Mouse (Mus musculus) midbrain, embryonic 14.5 days (tissue): Measurements from ENCODE around the gene Lnx1. TPM values are rescaled to one million over a fixed set of nuclear protein-coding genes. Genes with fewer than 3 reads are reported as not detected.

Experiments used
- ATAC-seq: fragments of 200-750 bp; cut with Nextera tagmentation; 2 replicates; pipeline ENCODE4 v1.8.0; 2017; ENCODE audit warnings: moderate number of reproducible peaks, moderate library complexity; ENCODE audit not compliant: low FRiP score, low TSS enrichment
- DNase-seq: peaks from one replicate; pipeline ENCODE4 v3.0.0-alpha.2; 2015
- H3K27ac ChIP-seq: fragments of 300-500 bp; sonication (generic); replicated peaks from 2 replicates; pipeline ENCODE4 v1.5.1; 2014; ENCODE audit warnings: mild to moderate bottlenecking, low read depth, low read length, moderate library complexity
- H3K27me3 ChIP-seq: fragments of 300-500 bp; sonication (generic); 2 replicates; pipeline ENCODE4 v1.6.1; 2014; ENCODE audit warnings: low read length, control low read depth, mixed read lengths; ENCODE audit not compliant: control insufficient read depth, insufficient read depth
- H3K36me3 ChIP-seq: fragments of 300-500 bp; sonication (generic); 2 replicates; pipeline ENCODE4 v1.6.1; 2014; ENCODE audit warnings: low read length, control low read depth; ENCODE audit not compliant: control insufficient read depth, insufficient read depth
- H3K4me1 ChIP-seq: fragments of 300-500 bp; sonication (generic); 2 replicates; pipeline ENCODE4 v1.6.1; 2014; ENCODE audit warnings: mild to moderate bottlenecking, antibody characterized with exemption, low read length, control low read depth; ENCODE audit not compliant: control insufficient read depth, insufficient read depth
- H3K4me2 ChIP-seq: fragments of 300-500 bp; sonication (generic); 2 replicates; pipeline ENCODE4 v1.6.1; 2014; ENCODE audit warnings: mild to moderate bottlenecking, low read length, moderate library complexity
- H3K4me3 ChIP-seq: fragments of 300-500 bp; sonication (generic); replicated peaks from 2 replicates; pipeline ENCODE4 v1.5.1; 2014; ENCODE audit warnings: low read depth, low read length
- H3K9ac ChIP-seq: fragments of 300-500 bp; sonication (generic); replicated peaks from 2 replicates; pipeline ENCODE4 v1.6.1; 2014; ENCODE audit warnings: mild to moderate bottlenecking, low read length, moderate library complexity
- H3K9me3 ChIP-seq: fragments of 300-500 bp; sonication (generic); 2 replicates; pipeline ENCODE4 v1.6.1; 2016; ENCODE audit warnings: low read length, control low read depth, mixed read lengths; ENCODE audit not compliant: control insufficient read depth
- WGBS: fragments of 180-500 bp; shearing (Covaris S2); extraction: QIAGEN DNeasy Blood & Tissue Kit; methylation state at CpG from one replicate; pipeline ENCODE4 v1.1.7; 2014; 5-methylcytosine and 5-hydroxymethylcytosine counted together
- polyA plus RNA-seq: library from polyadenylated mRNA; unstranded; fragments of >200 nt; fragmentation: Nextera tagmentation; extraction: Ambion mirVana; gene quantifications from 2 replicates; pipeline ENCODE4 v1.2.1, GENCODE M21; 2014

The Lnx1 gene
- polyA plus RNA-seq, 1 experiment from 2014 or later, result 10.9 TPM

- WGBS, result 86% methylated on average over 6 of the region's 6 CpGs
- Histone ChIP-seq H3K4me3 (no peak overlapping the region), H3K4me1 (no peaks in the 10 kb centered on the region), H3K27ac (no peak overlapping the region), H3K9ac (no peak overlapping the region), H3K4me2 (no peak overlapping the region), H3K36me3 (no peaks in the 10 kb centered on the region), H3K27me3 (no peaks in the 10 kb centered on the region), H3K9me3 (no peaks in the 10 kb centered on the region)
- ATAC-seq (no peak), DNase-seq (no peak)
These were observed 10.2 kb downstream of the Lnx1 start for GRCm38 (mm10) chr5:74692411-74693090.

GRCm38 (mm10) chr5:74688822-74689221 is 13.9 kb downstream of the Lnx1 start:
- 92% methylated on average over 2 of the region's 2 CpGs for WGBS
- Histone ChIP-seq H3K4me3 (no peak overlapping the region), H3K36me3 (no peaks in the 10 kb centered on the region), H3K4me2 (no peak overlapping the region), H3K27me3 (no peaks in the 10 kb centered on the region), H3K4me1 (no peaks in the 10 kb centered on the region), H3K9ac (no peak overlapping the region), H3K9me3 (no peaks in the 10 kb centered on the region), H3K27ac (no peak overlapping the region)
- ATAC-seq, result no peak
- no peak for DNase-seq

GRCm38 (mm10) chr5:74684944-74685343 is 17.8 kb downstream of the Lnx1 start:
- H3K27me3 ChIP-seq, result no peaks in the 10 kb centered on the region
- 87% methylated on average over 5 of the region's 5 CpGs for WGBS
- no peak overlapping the region for H3K9ac ChIP-seq
- no peaks in the 10 kb centered on the region for H3K36me3 ChIP-seq
- no peaks in the 10 kb centered on the region for H3K4me1 ChIP-seq
- H3K27ac ChIP-seq, result no peak overlapping the region
- H3K9me3 ChIP-seq, result no peaks in the 10 kb centered on the region
- H3K4me2 ChIP-seq, result no peak overlapping the region
- DNase-seq, result no peak
- H3K4me3 ChIP-seq, result no peak overlapping the region
- no peak for ATAC-seq

- Histone ChIP-seq H3K9me3 (no peaks in the 10 kb centered on the region), H3K9ac (no peak overlapping the region), H3K36me3 (no peaks in the 10 kb centered on the region), H3K27me3 (no peaks in the 10 kb centered on the region), H3K4me3 (no peak overlapping the region), H3K4me2 (no peak overlapping the region), H3K4me1 (no peaks in the 10 kb centered on the region), H3K27ac (no peak overlapping the region)
- DNase-seq (no peak), ATAC-seq (no peak)
- 76% methylated on average over 2 of the region's 2 CpGs for WGBS
These were observed 18.9 kb downstream of the Lnx1 start for GRCm38 (mm10) chr5:74683832-74684231.

- DNase-seq (no peak), ATAC-seq (no peak)
- H3K27ac ChIP-seq, result no peak overlapping the region
- H3K4me2 ChIP-seq, result no peak overlapping the region
- H3K9me3 ChIP-seq, result no peaks in the 10 kb centered on the region
- 93% methylated on average over 1 of the region's 1 CpGs for WGBS
- H3K4me3 ChIP-seq, result no peak overlapping the region
- no peaks in the 10 kb centered on the region for H3K27me3 ChIP-seq
- peaks cover 10% of the 10 kb centered on the region for H3K4me1 ChIP-seq
- no peaks in the 10 kb centered on the region for H3K36me3 ChIP-seq
- no peak overlapping the region for H3K9ac ChIP-seq
These were observed 20.0 kb downstream of the Lnx1 start for GRCm38 (mm10) chr5:74682735-74683134.

GRCm38 (mm10) chr5:74679631-74680030 is 23.1 kb downstream of the Lnx1 start:
- peaks cover 21% of the 10 kb centered on the region for H3K4me1 ChIP-seq
- H3K27ac ChIP-seq, result no peak overlapping the region
- ATAC-seq (no peak), DNase-seq (no peak)
- 86% methylated on average over 7 of the region's 7 CpGs for WGBS
- no peaks in the 10 kb centered on the region for H3K9me3 ChIP-seq
- no peak overlapping the region for H3K4me2 ChIP-seq
- no peaks in the 10 kb centered on the region for H3K36me3 ChIP-seq
- no peaks in the 10 kb centered on the region for H3K27me3 ChIP-seq
- no peak overlapping the region for H3K4me3 ChIP-seq
- H3K9ac ChIP-seq, result no peak overlapping the region

- DNase-seq, result no peak
- no peak overlapping the region for H3K9ac ChIP-seq
- WGBS, result 87% methylated on average over 5 of the region's 5 CpGs
- peaks cover 21% of the 10 kb centered on the region for H3K4me1 ChIP-seq
- no peak overlapping the region for H3K27ac ChIP-seq
- no peaks in the 10 kb centered on the region for H3K27me3 ChIP-seq
- H3K9me3 ChIP-seq, result no peaks in the 10 kb centered on the region
- no peaks in the 10 kb centered on the region for H3K36me3 ChIP-seq
- ATAC-seq, result no peak
- H3K4me3 ChIP-seq, result no peak overlapping the region
- no peak overlapping the region for H3K4me2 ChIP-seq
These were observed 24.0 kb downstream of the Lnx1 start for GRCm38 (mm10) chr5:74678693-74679092.

- ATAC-seq, result peak; percentile 95
- peak overlapping the region; percentile 47 for H3K4me2 ChIP-seq
- H3K9ac ChIP-seq, result peak overlapping the region; percentile 63
- no peaks in the 10 kb centered on the region for H3K36me3 ChIP-seq
- peaks cover 21% of the 10 kb centered on the region for H3K4me1 ChIP-seq
- H3K4me3 ChIP-seq, result peak overlapping the region; percentile 34
- peak overlapping the region; percentile 85 for H3K27ac ChIP-seq
- no peaks in the 10 kb centered on the region for H3K27me3 ChIP-seq
- no peaks in the 10 kb centered on the region for H3K9me3 ChIP-seq
- DNase-seq, result peak; percentile 86
- WGBS, result 23% methylated on average over 19 of the region's 19 CpGs
These were observed 25.0 kb downstream of the Lnx1 start for GRCm38 (mm10) chr5:74677399-74678338.
